ENCODE assay signal across 7 mouse cellular contexts in genomic region chr17:46725273-46725672, GRCm38 (mm10). TPM values are rescaled to one million over a fixed set of nuclear protein-coding genes. Genes with fewer than 3 reads are reported as not detected.
A peak's percentile ranks its signal among the peaks of the same experiment; 100 is the strongest.
DNase-seq lines count a peak whose midpoint lies in the region; ATAC-seq and TF ChIP-seq lines count a peak whose summit lies in the region.

No protein-coding gene starts in this region.

- 0 out of 2 replicates have a peak, but pooled peaks have one; percentile 16 for TF ChIP-seq CTCF in lung, adult 2 months (IDR thresholded peaks at IDR 0.05; ENCODE audit: insufficient read depth, low read length)

- peak; percentile 45 for ATAC-seq in erythroblast, adult 5-6 weeks (replicated peaks; ENCODE audit: low FRiP score, poor library complexity, severe bottlenecking)
- peak; percentile 58 for ATAC-seq in megakaryocyte, adult 5-6 weeks (ENCODE audit: poor library complexity, severe bottlenecking)

- H3K4me1 ChIP-seq in lung, adult 2 months (ENCODE audit: control insufficient read depth, insufficient read depth, low read length), result no peaks in the 10 kb centered on the region

- no peak for TF ChIP-seq POLR2A in lung, adult 2 months (IDR thresholded peaks at IDR 0.05; ENCODE audit: borderline replicate concordance, extremely low read depth, low read depth, low read length)

- no peak for DNase-seq in lung, adult 2 months
- no peak for DNase-seq in lung, postnatal 25 days (ENCODE audit: low spot score)
- DNase-seq in T-cell, adult 2 months (ENCODE audit: low spot score), result peak; percentile 54
- DNase-seq in urinary bladder, adult 2 months (ENCODE audit: low spot score), result no peak
- DNase-seq in layer of hippocampus, adult 18-20 months (ENCODE audit: low spot score in 2 of 2), result no peak

- 64% methylated on average over 9 of the region's 9 CpGs for WGBS in lung, adult 2 months

- no peak overlapping the region for H3K4me3 ChIP-seq in lung, adult 2 months (replicated peaks; ENCODE audit: extremely low read depth, low read depth, low read length)

RNA-seq across cellular contexts. Expression of gene Gnmt, which starts 3.7 kb away (rescaled TPM):
- 13.4 and 14.1 TPM in 2 replicates for polyA plus RNA-seq in lung, adult 2 months (2012; rRNA removed)
- not detected in 2 replicates for total RNA-seq in erythroblast, adult 5-6 weeks (2015; ENCODE audit: low replicate concordance)
- not detected in 2 replicates for total RNA-seq in erythroblast, adult 5-6 weeks (2017; ENCODE audit: low replicate concordance)
- 0.80 and 1.9 TPM in 2 replicates for total RNA-seq in megakaryocyte, adult 5-6 weeks (2015)
- total RNA-seq in megakaryocyte, adult 5-6 weeks (2017), result 0.89 and 1.1 TPM in 2 replicates
- 0.78 and 1.2 TPM in 2 replicates for polyA plus RNA-seq in urinary bladder, adult 2 months (2012; rRNA removed)
- total RNA-seq in layer of hippocampus, adult 18-20 months (2021), result 1 to 10 TPM in 1 of 2 experiments, not detected in 1; 1.1 TPM

RNA-seq across cellular contexts. Expression of gene Pex6, which starts 14.0 kb away (rescaled TPM):
- polyA plus RNA-seq in lung, adult 2 months (2012; rRNA removed), result 60.6 and 80.4 TPM in 2 replicates
- total RNA-seq in erythroblast, adult 5-6 weeks (2015; ENCODE audit: low replicate concordance), result 1.9 and 3.8 TPM in 2 replicates
- 2.8 and 3.9 TPM in 2 replicates for total RNA-seq in erythroblast, adult 5-6 weeks (2017; ENCODE audit: low replicate concordance)
- 7.6 and 8.1 TPM in 2 replicates for total RNA-seq in megakaryocyte, adult 5-6 weeks (2015)
- total RNA-seq in megakaryocyte, adult 5-6 weeks (2017), result 8.1 and 9.7 TPM in 2 replicates
- polyA plus RNA-seq in urinary bladder, adult 2 months (2012; rRNA removed), result 30.1 and 34.3 TPM in 2 replicates
- 10 to 100 TPM; 55.5 to 62.4 TPM for total RNA-seq in layer of hippocampus, adult 18-20 months (2021)

RNA-seq across cellular contexts. Expression of gene Ppp2r5d, which starts 20.4 kb away (rescaled TPM):
- 44.4 and 53.8 TPM in 2 replicates for polyA plus RNA-seq in lung, adult 2 months (2012; rRNA removed)
- 5.4 and 9.2 TPM in 2 replicates for total RNA-seq in erythroblast, adult 5-6 weeks (2015; ENCODE audit: low replicate concordance)
- total RNA-seq in erythroblast, adult 5-6 weeks (2017; ENCODE audit: low replicate concordance), result 7.4 and 10.9 TPM in 2 replicates
- total RNA-seq in megakaryocyte, adult 5-6 weeks (2015), result 22.8 and 24.4 TPM in 2 replicates
- total RNA-seq in megakaryocyte, adult 5-6 weeks (2017), result 48.9 and 49.7 TPM in 2 replicates
- polyA plus RNA-seq in urinary bladder, adult 2 months (2012; rRNA removed), result 42.6 and 46.2 TPM in 2 replicates
- 10 to 100 TPM; 89.3 to 90.9 TPM for total RNA-seq in layer of hippocampus, adult 18-20 months (2021)

RNA-seq across cellular contexts. Expression of gene Cnpy3, which starts 26.7 kb away (rescaled TPM):
- 54.9 and 59.7 TPM in 2 replicates for polyA plus RNA-seq in lung, adult 2 months (2012; rRNA removed)
- total RNA-seq in erythroblast, adult 5-6 weeks (2015; ENCODE audit: low replicate concordance), result 6.9 and 8.8 TPM in 2 replicates
- total RNA-seq in erythroblast, adult 5-6 weeks (2017; ENCODE audit: low replicate concordance), result 7.7 and 18.2 TPM in 2 replicates
- 35.6 and 39.6 TPM in 2 replicates for total RNA-seq in megakaryocyte, adult 5-6 weeks (2015)
- 109 and 112 TPM in 2 replicates for total RNA-seq in megakaryocyte, adult 5-6 weeks (2017)
- 64.3 and 66.7 TPM in 2 replicates for polyA plus RNA-seq in urinary bladder, adult 2 months (2012; rRNA removed)
- total RNA-seq in layer of hippocampus, adult 18-20 months (2021), result 10 to 100 TPM; 66.6 to 71.8 TPM

RNA-seq across cellular contexts. Expression of gene Ptcra, which starts 38.2 kb away (rescaled TPM):
- polyA plus RNA-seq in lung, adult 2 months (2012; rRNA removed), result not detected in 2 replicates
- total RNA-seq in erythroblast, adult 5-6 weeks (2015; ENCODE audit: low replicate concordance), result not detected in 2 replicates
- not detected in 2 replicates for total RNA-seq in erythroblast, adult 5-6 weeks (2017; ENCODE audit: low replicate concordance)
- not detected in 2 replicates for total RNA-seq in megakaryocyte, adult 5-6 weeks (2015)
- not detected in 2 replicates for total RNA-seq in megakaryocyte, adult 5-6 weeks (2017)
- polyA plus RNA-seq in urinary bladder, adult 2 months (2012; rRNA removed), result 0.06 TPM in 1 of 2 replicates, not detected in the other
- under 1 TPM in 1 of 2 experiments, not detected in 1; 0.25 TPM for total RNA-seq in layer of hippocampus, adult 18-20 months (2021)

Comparison
In these comparisons a context has a peak if more than half of its experiments do, and no peak if none do; other contexts are left out.
1. RNA of gene Pex6, which starts 14.0 kb away (total RNA-seq): 55.5 to 62.4 TPM in layer of hippocampus, adult 18-20 months; 7.6 to 9.7 TPM in megakaryocyte, adult 5-6 weeks and 1.9 to 3.9 TPM in erythroblast, adult 5-6 weeks; every median in the first group is over 4 times any median in the second.